ENCODE assay signal across 9 mouse cellular contexts in genomic region chr4:82584548-82584947, GRCm38 (mm10).
DNase-seq lines count a peak whose midpoint lies in the region; ATAC-seq lines count a peak whose summit lies in the region.
"Had no signal": no experiment of that assay in that cellular context is flagged by ENCODE, and none has a peak within 500 bp of the region (broad histone marks: within the 10 kb centered on the region; RNA-seq: fewer than 3 reads in every experiment).

No protein-coding gene starts in this region.

- H3K4me1 ChIP-seq in liver, embryonic 11.5 days (replicated peaks; ENCODE audit: control insufficient read depth, insufficient read depth, low read length), result no peaks in the 10 kb centered on the region
- no peaks in the 10 kb centered on the region for H3K4me1 ChIP-seq in midbrain, embryonic 16.5 days (ENCODE audit: control insufficient read depth, insufficient read depth, low read length)

- H3K27me3 ChIP-seq in liver, embryonic 11.5 days (replicated peaks; ENCODE audit: control insufficient read depth, insufficient read depth, low read length), result no peaks in the 10 kb centered on the region
- H3K27me3 ChIP-seq in midbrain, embryonic 16.5 days (ENCODE audit: control insufficient read depth, insufficient read depth, low read depth, low read length), result no peaks in the 10 kb centered on the region

- peak; percentile 26; the same call in 1 of the 2 replicates for ATAC-seq in liver, embryonic 11.5 days (replicated peaks; ENCODE audit: low FRiP score)
- peak; percentile 70; the same call in 1 of the 2 replicates for ATAC-seq in midbrain, embryonic 16.5 days
- ATAC-seq in inflammation-experienced regulatory T-cells, adult 6 months, result no peak

- no peak overlapping the region for H3K4me2 ChIP-seq in liver, embryonic 11.5 days
- H3K4me2 ChIP-seq in midbrain, embryonic 16.5 days (ENCODE audit: low read length), result no peak overlapping the region

- H3K9ac ChIP-seq in liver, embryonic 11.5 days (ENCODE audit: low read depth, low read length), result no peak overlapping the region
- H3K9ac ChIP-seq in midbrain, embryonic 16.5 days (ENCODE audit: low read depth, low read length), result no peak overlapping the region

- H3K9me3 ChIP-seq in liver, embryonic 11.5 days (ENCODE audit: control insufficient read depth, low read length), result no peaks in the 10 kb centered on the region
- no peaks in the 10 kb centered on the region for H3K9me3 ChIP-seq in midbrain, embryonic 16.5 days (replicated peaks; ENCODE audit: control insufficient read depth, low read length, poor library complexity, severe bottlenecking)

- no peak overlapping the region for H3K4me3 ChIP-seq in liver, embryonic 11.5 days (ENCODE audit: low read depth, low read length)
- H3K4me3 ChIP-seq in midbrain, embryonic 16.5 days (ENCODE audit: low read depth, low read length), result no peak overlapping the region

- no peak overlapping the region for H3K27ac ChIP-seq in liver, embryonic 11.5 days (ENCODE audit: low read depth, low read length)
- no peak overlapping the region for H3K27ac ChIP-seq in midbrain, embryonic 16.5 days (ENCODE audit: low read length)

- no peaks in the 10 kb centered on the region for H3K36me3 ChIP-seq in liver, embryonic 11.5 days (ENCODE audit: control insufficient read depth, insufficient read depth, low read length)
- no peaks in the 10 kb centered on the region for H3K36me3 ChIP-seq in midbrain, embryonic 16.5 days (ENCODE audit: control insufficient read depth, insufficient read depth, low read length)

- intact Hi-C loops in heart, postnatal 25 days (cut with DNase I), result no loop called here

- WGBS in liver, embryonic 11.5 days, result 36% methylated on average over 4 of the region's 4 CpGs
- 15% methylated on average over 4 of the region's 4 CpGs for WGBS in midbrain, embryonic 16.5 days

- DNase-seq in liver, embryonic 11.5 days (ENCODE audit: low spot score), result no peak
- DNase-seq in liver, result no peak
- DNase-seq in cerebellum, postnatal 14 days, result peak; percentile 84 to 86
- DNase-seq in heart, postnatal 25 days (ENCODE audit: low spot score), result peak; percentile 7
- DNase-seq in frontal cortex, adult 2 months (ENCODE audit: extremely low spot score in 1 of 2, low spot score in 1 of 2), result no peak
- DNase-seq in testis, postnatal 14 days (ENCODE audit: low spot score), result no peak
- DNase-seq: adrenal gland, postnatal 25 days had no signal

Comparison
In these comparisons a context has a peak if more than half of its experiments do, and no peak if none do; other contexts are left out.
1. DNase-seq: peak in cerebellum, postnatal 14 days (2 of 2) and heart, postnatal 25 days (single experiment); none in liver, embryonic 11.5 days (single experiment), liver (single experiment), frontal cortex, adult 2 months (0 of 2) and testis, postnatal 14 days (single experiment).